Comparison of ENCODE assay signal across 9 mouse cellular contexts in genomic region chr7:45786136-45786578, GRCm38 (mm10). TPM values are rescaled to one million over a fixed set of nuclear protein-coding genes. Genes with fewer than 3 reads are reported as not detected.
DNase-seq lines count a peak whose midpoint lies in the region; ATAC-seq and TF ChIP-seq lines count a peak whose summit lies in the region.
"Had no signal": no experiment of that assay in that cellular context is flagged by ENCODE, and none has a peak within 500 bp of the region (broad histone marks: within the 10 kb centered on the region; RNA-seq: fewer than 3 reads in every experiment).

No protein-coding gene starts in this region.

- no peak overlapping the region; the same call in 1 of the 2 replicates for H3K9ac ChIP-seq in heart, embryonic 16.5 days (ENCODE audit: low read length)
- H3K9ac ChIP-seq in MEL (ENCODE audit: control insufficient read depth, low read depth, low read length, poor library complexity, severe bottlenecking) = no peak overlapping the region
- H3K9ac ChIP-seq in intestine, embryonic 15.5 days = peak overlapping the region; percentile 39; the same call in 1 of the 2 replicates
- H3K9ac ChIP-seq in neural tube, embryonic 14.5 days (replicated peaks; ENCODE audit: low read depth, low read length) = peak overlapping the region; percentile 97

- WGBS in heart, embryonic 16.5 days = under 1% methylated on average over 14 of the region's 14 CpGs
- WGBS in embryonic facial prominence, embryonic 10.5 days = 1% methylated on average over 14 of the region's 14 CpGs
- 1% methylated on average over 14 of the region's 14 CpGs for WGBS in intestine, embryonic 15.5 days
- under 1% methylated on average over 14 of the region's 14 CpGs for WGBS in neural tube, embryonic 14.5 days

- TF ChIP-seq EP300 in MEL (IDR thresholded peaks at IDR 0.05; ENCODE audit: low read depth in 1 of 2, low read length in 2 of 2) = no peak

- H3K27ac ChIP-seq in heart, embryonic 16.5 days (ENCODE audit: low read length) = no peak overlapping the region
- no peak overlapping the region for H3K27ac ChIP-seq in MEL (ENCODE audit: control insufficient read depth, low read depth, low read length)
- H3K27ac ChIP-seq in embryonic facial prominence, embryonic 10.5 days (replicated peaks) = peak overlapping the region; percentile 88
- no peak overlapping the region for H3K27ac ChIP-seq in intestine, embryonic 15.5 days
- peak overlapping the region; percentile 95 for H3K27ac ChIP-seq in neural tube, embryonic 14.5 days (ENCODE audit: low read depth, low read length)

- no peak for TF ChIP-seq POLR2A in MEL (IDR thresholded peaks at IDR 0.05; ENCODE audit: control insufficient read depth in 1 of 2, insufficient read depth in 1 of 2, low read depth in 1 of 2, low read length in 2 of 2, poor library complexity in 1 of 2)

- H3K4me2 ChIP-seq in heart, embryonic 16.5 days (ENCODE audit: low read depth, low read length) = peak overlapping the region; percentile 59
- H3K4me2 ChIP-seq in intestine, embryonic 15.5 days (replicated peaks) = peak overlapping the region; percentile 79
- H3K4me2 ChIP-seq in neural tube, embryonic 14.5 days (ENCODE audit: low read depth, low read length) = peak overlapping the region; percentile 72

- H3K4me1 ChIP-seq in heart, embryonic 16.5 days (ENCODE audit: control insufficient read depth, insufficient read depth, low read length) = peaks cover 12% of the 10 kb centered on the region
- H3K4me1 ChIP-seq in MEL (ENCODE audit: control insufficient read depth in 1 of 2, insufficient read depth in 2 of 2, low read length in 2 of 2) = no peaks in the 10 kb centered on the region
- H3K4me1 ChIP-seq in embryonic facial prominence, embryonic 10.5 days = peaks cover 46% of the 10 kb centered on the region
- H3K4me1 ChIP-seq in intestine, embryonic 15.5 days (replicated peaks) = peaks cover 36% of the 10 kb centered on the region
- H3K4me1 ChIP-seq in neural tube, embryonic 14.5 days (ENCODE audit: control insufficient read depth, insufficient read depth, low read length) = peaks cover 13% of the 10 kb centered on the region

- DNase-seq in heart, postnatal 10 days = no peak
- DNase-seq in MEL (ENCODE audit: low read depth, low spot score) = no peak
- DNase-seq in embryonic facial prominence, embryonic 10.5 days (ENCODE audit: low spot score) = peak; percentile 88
- no peak for DNase-seq in gastrocnemius, adult 18-20 months (ENCODE audit: low spot score)
- DNase-seq in gastrocnemius, adult 8-10 months (ENCODE audit: low spot score in 2 of 2) = no peak

- ATAC-seq in heart, embryonic 16.5 days (replicated peaks; ENCODE audit: extremely low read depth, insufficient read depth, low FRiP score) = no peak
- ATAC-seq in intestine, embryonic 15.5 days = peak; percentile 42
- ATAC-seq in neural tube, embryonic 14.5 days (ENCODE audit: low read depth) = peak; percentile 32

- TF ChIP-seq RAD21 in MEL (IDR thresholded peaks at IDR 0.05; ENCODE audit: low read depth, low read length) = no peak

- peaks cover 41% of the 10 kb centered on the region for H3K27me3 ChIP-seq in heart, embryonic 16.5 days (ENCODE audit: control insufficient read depth, insufficient read depth, low read length)
- peaks cover 0 to 1% of the 10 kb centered on the region in 2 experiments; a peak in 2 of 4 replicates for H3K27me3 ChIP-seq in MEL (ENCODE audit: control insufficient read depth in 1 of 2, insufficient read depth in 2 of 2, low read length in 2 of 2)
- peaks cover 22% of the 10 kb centered on the region; the same call in 1 of the 2 replicates for H3K27me3 ChIP-seq in embryonic facial prominence, embryonic 10.5 days (replicated peaks; ENCODE audit: low read depth, poor library complexity, severe bottlenecking)
- H3K27me3 ChIP-seq in intestine, embryonic 15.5 days (replicated peaks) = no peaks in the 10 kb centered on the region
- H3K27me3 ChIP-seq in neural tube, embryonic 14.5 days (ENCODE audit: control insufficient read depth, insufficient read depth, low read length) = peaks cover 2% of the 10 kb centered on the region; the same call in 1 of the 2 replicates

- peak overlapping the region; percentile 42 for H3K4me3 ChIP-seq in heart, embryonic 16.5 days (ENCODE audit: low read length)
- no peak overlapping the region for H3K4me3 ChIP-seq in MEL (ENCODE audit: control insufficient read depth in 1 of 2, insufficient read depth in 1 of 2, low read depth in 2 of 2, low read length in 2 of 2)
- peak overlapping the region; percentile 86 for H3K4me3 ChIP-seq in embryonic facial prominence, embryonic 10.5 days
- peak overlapping the region; percentile 45 for H3K4me3 ChIP-seq in intestine, embryonic 15.5 days (replicated peaks)
- peak overlapping the region; percentile 97 for H3K4me3 ChIP-seq in neural tube, embryonic 14.5 days (ENCODE audit: low read depth, low read length)

- no peaks in the 10 kb centered on the region for H3K79me2 ChIP-seq in MEL (ENCODE audit: control insufficient read depth, insufficient read depth, low read length, poor library complexity)

- H3K9me3 ChIP-seq in heart, embryonic 16.5 days (replicated peaks; ENCODE audit: control insufficient read depth, low read length) = no peaks in the 10 kb centered on the region
- H3K9me3 ChIP-seq in MEL (replicated peaks; ENCODE audit: insufficient read depth, low read length) = no peaks in the 10 kb centered on the region
- no peaks in the 10 kb centered on the region for H3K9me3 ChIP-seq in embryonic facial prominence, embryonic 10.5 days
- H3K9me3 ChIP-seq in intestine, embryonic 15.5 days = no peaks in the 10 kb centered on the region
- H3K9me3 ChIP-seq in neural tube, embryonic 14.5 days (ENCODE audit: control insufficient read depth, low read length) = no peaks in the 10 kb centered on the region
- H3K9me3 ChIP-seq: G1E had no signal

- H3K36me3 ChIP-seq in heart, embryonic 16.5 days (ENCODE audit: control insufficient read depth, insufficient read depth) = no peaks in the 10 kb centered on the region
- no peaks in the 10 kb centered on the region for H3K36me3 ChIP-seq in MEL (ENCODE audit: control insufficient read depth in 1 of 2, insufficient read depth in 2 of 2, low read length in 2 of 2)
- H3K36me3 ChIP-seq in embryonic facial prominence, embryonic 10.5 days (replicated peaks) = peaks cover 42% of the 10 kb centered on the region
- H3K36me3 ChIP-seq in intestine, embryonic 15.5 days = no peaks in the 10 kb centered on the region
- H3K36me3 ChIP-seq in neural tube, embryonic 14.5 days (ENCODE audit: control insufficient read depth, insufficient read depth, low read length) = peaks cover 34% of the 10 kb centered on the region
- H3K36me3 ChIP-seq: G1E had no signal

- no peak for TF ChIP-seq CTCF in MEL (IDR thresholded peaks at IDR 0.05 in 2 of 3, conservative IDR thresholded peaks at IDR 0.05 in 1 of 3; ENCODE audit: control insufficient read depth in 1 of 3, insufficient read depth in 1 of 3, low read depth in 2 of 3, low read length in 3 of 3, poor library complexity in 1 of 3, severe bottlenecking in 1 of 3)

- intact Hi-C loops in heart, postnatal 10 days (cut with DNase I) = no loop called here

RNA-seq across cellular contexts. Expression of gene Sult2b1, which starts 1.7 kb away (rescaled TPM):
- polyA plus RNA-seq in heart, embryonic 16.5 days (2015; fragmentation: Nextera tagmentation; extraction: Ambion mirVana) = 0.66 and 0.72 TPM in 2 replicates
- not detected for total RNA-seq in heart, postnatal 10 days (2021)
- 0.08 and 0.16 TPM in 2 replicates for total RNA-seq in MEL (2012; rRNA removed)
- polyA plus RNA-seq in MEL (2012; ENCODE audit: insufficient read depth in 1 of 2, insufficient read length in 2 of 2, low read depth in 1 of 2, low replicate concordance in 2 of 2, missing spikeins in 1 of 2) = under 1 TPM in 1 of 2 experiments, not detected in 1; 0.47 TPM
- 1.6 and 1.7 TPM in 2 replicates for polyA plus RNA-seq in embryonic facial prominence, embryonic 10.5 days (2016; fragmentation: Nextera tagmentation; extraction: Ambion mirVana)
- 2.8 and 2.9 TPM in 2 replicates for polyA plus RNA-seq in intestine, embryonic 15.5 days (2015; fragmentation: Nextera tagmentation; extraction: Ambion mirVana)
- 6.8 and 9.7 TPM in 2 replicates for polyA plus RNA-seq in neural tube, embryonic 14.5 days (2014; fragmentation: Nextera tagmentation; extraction: Ambion mirVana)
- total RNA-seq in gastrocnemius, adult 18-20 months (2021) = not detected
- total RNA-seq in gastrocnemius, adult 8-10 months (2022) = not detected
- polyA plus RNA-seq: G1E had no signal

RNA-seq across cellular contexts. Expression of gene Lmtk3, which starts 2.6 kb away (rescaled TPM):
- 0.53 and 0.57 TPM in 2 replicates for polyA plus RNA-seq in heart, embryonic 16.5 days (2015; fragmentation: Nextera tagmentation; extraction: Ambion mirVana)
- total RNA-seq in heart, postnatal 10 days (2021) = under 1 TPM; 0.22 to 0.30 TPM
- total RNA-seq in MEL (2012; rRNA removed) = 0.03 and 0.04 TPM in 2 replicates
- under 1 TPM in 1 of 2 experiments, not detected in 1; 0.40 TPM for polyA plus RNA-seq in MEL (2012; ENCODE audit: insufficient read depth in 1 of 2, insufficient read length in 2 of 2, low read depth in 1 of 2, low replicate concordance in 2 of 2, missing spikeins in 1 of 2)
- polyA plus RNA-seq in embryonic facial prominence, embryonic 10.5 days (2016; fragmentation: Nextera tagmentation; extraction: Ambion mirVana) = 2.1 and 3.0 TPM in 2 replicates
- 0.43 and 0.90 TPM in 2 replicates for polyA plus RNA-seq in intestine, embryonic 15.5 days (2015; fragmentation: Nextera tagmentation; extraction: Ambion mirVana)
- polyA plus RNA-seq in neural tube, embryonic 14.5 days (2014; fragmentation: Nextera tagmentation; extraction: Ambion mirVana) = 21.2 and 32.3 TPM in 2 replicates
- not detected for total RNA-seq in gastrocnemius, adult 18-20 months (2021)
- not detected for total RNA-seq in gastrocnemius, adult 8-10 months (2022)

RNA-seq across cellular contexts. Expression of gene Cyth2, which starts 28.2 kb away (rescaled TPM):
- polyA plus RNA-seq in heart, embryonic 16.5 days (2015; fragmentation: Nextera tagmentation; extraction: Ambion mirVana) = 90.8 and 90.9 TPM in 2 replicates
- total RNA-seq in heart, postnatal 10 days (2021) = 10 to 100 TPM; 91.1 to 95.1 TPM
- 42.6 and 52.9 TPM in 2 replicates for total RNA-seq in MEL (2012; rRNA removed)
- 10 to 100 TPM in 1 of 2 experiments, not detected in 1; 92.2 TPM for polyA plus RNA-seq in MEL (2012; ENCODE audit: insufficient read depth in 1 of 2, insufficient read length in 2 of 2, low read depth in 1 of 2, low replicate concordance in 2 of 2, missing spikeins in 1 of 2)
- polyA plus RNA-seq in embryonic facial prominence, embryonic 10.5 days (2016; fragmentation: Nextera tagmentation; extraction: Ambion mirVana) = 157 and 161 TPM in 2 replicates
- polyA plus RNA-seq in intestine, embryonic 15.5 days (2015; fragmentation: Nextera tagmentation; extraction: Ambion mirVana) = 89.0 and 92.0 TPM in 2 replicates
- 223 and 266 TPM in 2 replicates for polyA plus RNA-seq in neural tube, embryonic 14.5 days (2014; fragmentation: Nextera tagmentation; extraction: Ambion mirVana)
- 10 to 100 TPM; 25.3 to 34.6 TPM for total RNA-seq in gastrocnemius, adult 18-20 months (2021)
- total RNA-seq in gastrocnemius, adult 8-10 months (2022) = 10 to 100 TPM; 25.2 to 34.3 (median 30.8) TPM

RNA-seq across cellular contexts. Expression of gene Kcnj14, which starts 38.4 kb away (rescaled TPM):
- 0.50 and 0.57 TPM in 2 replicates for polyA plus RNA-seq in heart, embryonic 16.5 days (2015; fragmentation: Nextera tagmentation; extraction: Ambion mirVana)
- total RNA-seq in heart, postnatal 10 days (2021) = under 1 TPM; 0.69 to 0.74 TPM
- 0.39 and 0.46 TPM in 2 replicates for total RNA-seq in MEL (2012; rRNA removed)
- 1 to 10 TPM in 1 of 2 experiments, not detected in 1; 1.3 TPM for polyA plus RNA-seq in MEL (2012; ENCODE audit: insufficient read depth in 1 of 2, insufficient read length in 2 of 2, low read depth in 1 of 2, low replicate concordance in 2 of 2, missing spikeins in 1 of 2)
- polyA plus RNA-seq in embryonic facial prominence, embryonic 10.5 days (2016; fragmentation: Nextera tagmentation; extraction: Ambion mirVana) = 0.88 and 1.5 TPM in 2 replicates
- polyA plus RNA-seq in intestine, embryonic 15.5 days (2015; fragmentation: Nextera tagmentation; extraction: Ambion mirVana) = 0.88 and 1.0 TPM in 2 replicates
- 1.1 and 1.3 TPM in 2 replicates for polyA plus RNA-seq in neural tube, embryonic 14.5 days (2014; fragmentation: Nextera tagmentation; extraction: Ambion mirVana)
- total RNA-seq in gastrocnemius, adult 18-20 months (2021) = under 1 TPM in 1 of 2 experiments, not detected in 1; 0.28 TPM
- total RNA-seq in gastrocnemius, adult 8-10 months (2022) = under 1 TPM in 2 of 4 experiments, not detected in 2; 0.11 to 0.29 TPM

RNA-seq across cellular contexts. Expression of gene Grwd1, which starts 44.6 kb away (rescaled TPM):
- 38.1 and 40.2 TPM in 2 replicates for polyA plus RNA-seq in heart, embryonic 16.5 days (2015; fragmentation: Nextera tagmentation; extraction: Ambion mirVana)
- total RNA-seq in heart, postnatal 10 days (2021) = 10 to 100 TPM; 14.6 to 17.1 TPM
- 132 and 173 TPM in 2 replicates for total RNA-seq in MEL (2012; rRNA removed)
- 100 to 1,000 TPM in 1 of 2 experiments, 10 to 100 TPM in 1; 82.2 to 108 TPM for polyA plus RNA-seq in MEL (2012; ENCODE audit: insufficient read depth in 1 of 2, insufficient read length in 2 of 2, low read depth in 1 of 2, low replicate concordance in 2 of 2, missing spikeins in 1 of 2)
- 127 and 132 TPM in 2 replicates for polyA plus RNA-seq in embryonic facial prominence, embryonic 10.5 days (2016; fragmentation: Nextera tagmentation; extraction: Ambion mirVana)
- 67.1 and 71.3 TPM in 2 replicates for polyA plus RNA-seq in intestine, embryonic 15.5 days (2015; fragmentation: Nextera tagmentation; extraction: Ambion mirVana)
- 39.0 and 40.5 TPM in 2 replicates for polyA plus RNA-seq in neural tube, embryonic 14.5 days (2014; fragmentation: Nextera tagmentation; extraction: Ambion mirVana)
- 10 to 100 TPM; 13.4 to 14.3 TPM for total RNA-seq in gastrocnemius, adult 18-20 months (2021)
- 10 to 100 TPM; 15.5 to 17.3 (median 16.1) TPM for total RNA-seq in gastrocnemius, adult 8-10 months (2022)

Comparison
In these comparisons a context has a peak if more than half of its experiments do, and no peak if none do; other contexts are left out.
1. H3K27ac ChIP-seq: peak in embryonic facial prominence, embryonic 10.5 days (single experiment) and neural tube, embryonic 14.5 days (single experiment); none in heart, embryonic 16.5 days (single experiment), MEL (single experiment) and intestine, embryonic 15.5 days (single experiment).
2. H3K4me3 ChIP-seq: peak in heart, embryonic 16.5 days (single experiment), embryonic facial prominence, embryonic 10.5 days (single experiment), intestine, embryonic 15.5 days (single experiment) and neural tube, embryonic 14.5 days (single experiment); none in MEL (0 of 2).
3. H3K9ac ChIP-seq: peak in intestine, embryonic 15.5 days (single experiment) and neural tube, embryonic 14.5 days (single experiment); none in heart, embryonic 16.5 days (single experiment) and MEL (single experiment).
4. Peak in every context shown above with its lines, with median percentiles within 50 percentile points of each other: H3K4me2 ChIP-seq.